Mouse (Mus musculus) heart, postnatal 0 days (tissue): Measurements from ENCODE around the gene Slc25a45.

ENCODE experiments used
- CTCF ChIP-seq: IDR thresholded peaks from 2 replicates; pipeline ENCODE4 v1.5.1; 2016; ENCODE audit warnings: antibody characterized with exemption, control low read depth, low read depth
- EP300 ChIP-seq: IDR thresholded peaks from 2 replicates; pipeline ENCODE4 v1.6.1; 2016; ENCODE audit warnings: antibody characterized with exemption, low read depth

GRCm38 (mm10) chr19:5848032-5848825, 29.4 kb upstream of the Slc25a45 start:
- TF ChIP-seq EP300 (peak; percentile 14; the same call in 1 of the 2 replicates), CTCF (no peak)
